Mouse (Mus musculus) midbrain, embryonic 15.5 days (tissue): ENCODE results near the gene Olfr1323. TPM values are rescaled to one million over a fixed set of nuclear protein-coding genes. Genes with fewer than 3 reads are reported as not detected.

Experiments used
- ATAC-seq: fragments of 200-750 bp; cut with Nextera tagmentation; replicated peaks from 2 replicates; pipeline ENCODE4 v1.8.0; 2017; ENCODE audit warnings: moderate TSS enrichment
- H3K27ac ChIP-seq: fragments of 300-500 bp; sonication (generic); 2 replicates; pipeline ENCODE4 v1.5.1; 2015; ENCODE audit warnings: mild to moderate bottlenecking, inconsistent platforms
- H3K27me3 ChIP-seq: fragments of 300-500 bp; sonication (generic); replicated peaks from 2 replicates; pipeline ENCODE4 v1.6.1; 2015; ENCODE audit warnings: inconsistent platforms
- H3K36me3 ChIP-seq: fragments of 300-500 bp; sonication (generic); replicated peaks from 2 replicates; pipeline ENCODE4 v1.6.1; 2015; ENCODE audit warnings: inconsistent platforms
- H3K4me1 ChIP-seq: fragments of 300-500 bp; sonication (generic); 2 replicates; pipeline ENCODE4 v1.6.1; 2015; ENCODE audit warnings: inconsistent platforms
- H3K4me2 ChIP-seq: fragments of 300-500 bp; sonication (generic); 2 replicates; pipeline ENCODE4 v1.6.1; 2015; ENCODE audit warnings: inconsistent platforms, mild to moderate bottlenecking, moderate library complexity
- H3K4me3 ChIP-seq: fragments of 300-500 bp; sonication (generic); 2 replicates; pipeline ENCODE4 v1.5.1; 2015; ENCODE audit warnings: mild to moderate bottlenecking, inconsistent platforms
- H3K9ac ChIP-seq: fragments of 300-500 bp; sonication (generic); 2 replicates; pipeline ENCODE4 v1.6.1; 2015; ENCODE audit warnings: mild to moderate bottlenecking, inconsistent platforms
- H3K9me3 ChIP-seq: fragments of 300-500 bp; sonication (generic); 2 replicates; pipeline ENCODE4 v1.6.1; 2016; ENCODE audit warnings: inconsistent platforms
- WGBS: fragments of 180-500 bp; shearing (Covaris S2); methylation state at CpG from one replicate; pipeline ENCODE4 v1.1.7; 2015; ENCODE audit warnings: mixed read lengths; 5-methylcytosine and 5-hydroxymethylcytosine counted together
- polyA plus RNA-seq: library from polyadenylated mRNA; unstranded; fragments of >200 nt; fragmentation: Nextera tagmentation; extraction: Ambion mirVana; gene quantifications from 2 replicates; pipeline ENCODE4 v1.2.1, GENCODE M21; 2015

The Olfr1323 gene
- not detected in 2 replicates for polyA plus RNA-seq

GRCm38 (mm10) chrX:50019259-50019658 is at the start of gene Olfr1323:
Gene Olfr1323, minus strand, starts transcription at chrX:50019359.
- no peak for ATAC-seq
- no peaks in the 10 kb centered on the region for H3K36me3 ChIP-seq
- H3K27ac ChIP-seq: no peak within 1 kb of the TSS
- no peak within 1 kb of the TSS for H3K9ac ChIP-seq
- WGBS: 89% methylated on average over 1 of the region's 1 CpGs
- H3K4me3 ChIP-seq: no peak within 1 kb of the TSS
- H3K4me2 ChIP-seq: no peak within 1 kb of the TSS
- H3K27me3 ChIP-seq: no peaks in the 10 kb centered on the region
- H3K4me1 ChIP-seq: no peaks in the 10 kb centered on the region
- H3K9me3 ChIP-seq: no peaks in the 10 kb centered on the region

GRCm38 (mm10) chrX:50012242-50012641 is 6.9 kb downstream of the Olfr1323 start:
- WGBS: 47% methylated on average over 4 of the region's 4 CpGs
- no peak for ATAC-seq

More at GRCm38 (mm10) chrX:50012242-50012641, 6.9 kb downstream of the Olfr1323 start:
- Histone ChIP-seq H3K9me3 (no peaks in the 10 kb centered on the region), H3K36me3 (no peaks in the 10 kb centered on the region), H3K4me2 (no peak overlapping the region), H3K4me1 (no peaks in the 10 kb centered on the region), H3K4me3 (no peak overlapping the region), H3K9ac (no peak overlapping the region), H3K27me3 (no peaks in the 10 kb centered on the region), H3K27ac (no peak overlapping the region)

Other genes with a start within 250 kb of the Olfr1323 start
- gene Igsf1, start 221.6 kb downstream of the Olfr1323 start, polyA plus RNA-seq: 11.8 and 14.2 TPM in 2 replicates
- not detected in 2 replicates for gene Olfr1322, start 127.9 kb downstream of the Olfr1323 start, polyA plus RNA-seq